Mouse (Mus musculus) small intestine, adult 2 months (tissue): ENCODE measurements around the gene Rfc1.

Experiments
- CTCF ChIP-seq: fragments of 200-500 bp; IDR thresholded peaks from 2 replicates; pipeline ENCODE4 v1.5.1; 2012; ENCODE audit warnings: low read depth, mild to moderate bottlenecking, control low read depth, inconsistent platforms, low read length, moderate library complexity, mixed read lengths; ENCODE audit not compliant: insufficient replicate concordance, insufficient read length; ENCODE audit errors: extremely low read depth
- POLR2A ChIP-seq: fragments of 200-500 bp; IDR thresholded peaks from 2 replicates; pipeline ENCODE4 v1.6.1; 2012; ENCODE audit warnings: low read depth, mild to moderate bottlenecking, control low read depth, inconsistent platforms, low read length, moderate library complexity

DNA sequence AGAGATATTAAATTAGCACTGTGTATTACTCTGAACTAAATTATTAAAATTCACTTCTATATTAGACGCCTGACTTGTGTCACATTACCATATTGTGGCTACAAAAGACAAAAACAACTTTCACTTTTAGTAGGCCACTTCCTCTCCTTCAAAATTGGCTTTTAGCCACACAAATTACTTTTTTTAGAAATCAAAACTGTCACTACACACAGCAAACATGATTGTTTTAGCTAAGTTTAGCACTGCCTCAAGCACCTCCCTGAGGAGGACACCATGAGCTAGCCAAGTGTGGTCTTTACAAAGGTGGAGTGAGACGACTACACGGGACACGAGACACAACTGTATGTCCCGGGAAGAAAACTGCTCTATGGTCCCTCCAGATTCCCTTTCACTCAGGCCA is 9.3 kb downstream of the Rfc1 start:
- TF ChIP-seq POLR2A (no peak), CTCF (no peak)
